Mouse (Mus musculus) forebrain, embryonic 16.5 days (tissue): ENCODE measurements around the gene Zfp874a. TPM values are rescaled to one million over a fixed set of nuclear protein-coding genes. Genes with fewer than 3 reads are reported as not detected.
"Not testable (repeated sequence)": the region's sequence is repeated elsewhere in the genome, so short reads cannot be mapped to it uniquely, and the experiment has no call there.

Experiments used
- ATAC-seq: fragments of 200-750 bp; cut with Nextera tagmentation; 2 replicates; pipeline ENCODE4 v1.8.0; 2017; ENCODE audit warnings: mild to moderate bottlenecking, moderate library complexity
- H3K27ac ChIP-seq: fragments of 300-500 bp; sonication (generic); 2 replicates; pipeline ENCODE4 v1.5.1; 2014; ENCODE audit warnings: low read length, control low read depth
- H3K27me3 ChIP-seq: fragments of 300-500 bp; sonication (generic); replicated peaks from 2 replicates; pipeline ENCODE4 v1.6.1; 2014; ENCODE audit warnings: low read length; ENCODE audit not compliant: control insufficient read depth, insufficient read depth
- H3K36me3 ChIP-seq: fragments of 300-500 bp; sonication (generic); 2 replicates; pipeline ENCODE4 v1.6.1; 2014; ENCODE audit not compliant: control insufficient read depth, insufficient read depth
- H3K4me1 ChIP-seq: fragments of 300-500 bp; sonication (generic); replicated peaks from 2 replicates; pipeline ENCODE4 v1.6.1; 2014; ENCODE audit warnings: low read length; ENCODE audit not compliant: control insufficient read depth, insufficient read depth
- H3K4me2 ChIP-seq: fragments of 300-500 bp; sonication (generic); 2 replicates; pipeline ENCODE4 v1.6.1; 2014; ENCODE audit warnings: mild to moderate bottlenecking, low read length, control low read depth
- H3K4me3 ChIP-seq: fragments of 300-500 bp; sonication (generic); replicated peaks from 2 replicates; pipeline ENCODE4 v1.5.1; 2014; ENCODE audit warnings: mild to moderate bottlenecking, low read length, control low read depth
- H3K9ac ChIP-seq: fragments of 300-500 bp; sonication (generic); replicated peaks from 2 replicates; pipeline ENCODE4 v1.6.1; 2014; ENCODE audit warnings: low read depth, low read length, control low read depth
- H3K9me3 ChIP-seq: fragments of 300-500 bp; sonication (generic); 2 replicates; pipeline ENCODE4 v1.6.1; 2016; ENCODE audit warnings: low read length; ENCODE audit not compliant: control insufficient read depth
- WGBS: fragments of 180-500 bp; shearing (Covaris S2); extraction: QIAGEN DNeasy Blood & Tissue Kit; methylation state at CpG from one replicate; pipeline ENCODE4 v1.1.7; 2014; 5-methylcytosine and 5-hydroxymethylcytosine counted together
- polyA plus RNA-seq: library from polyadenylated mRNA; unstranded; fragments of >200 nt; fragmentation: Nextera tagmentation; extraction: Ambion mirVana; gene quantifications from 2 replicates; pipeline ENCODE4 v1.2.1, GENCODE M21; 2015

Gene Zfp874a
- polyA plus RNA-seq, 1 experiment from 2014 or later = 9.7 TPM

DNA sequence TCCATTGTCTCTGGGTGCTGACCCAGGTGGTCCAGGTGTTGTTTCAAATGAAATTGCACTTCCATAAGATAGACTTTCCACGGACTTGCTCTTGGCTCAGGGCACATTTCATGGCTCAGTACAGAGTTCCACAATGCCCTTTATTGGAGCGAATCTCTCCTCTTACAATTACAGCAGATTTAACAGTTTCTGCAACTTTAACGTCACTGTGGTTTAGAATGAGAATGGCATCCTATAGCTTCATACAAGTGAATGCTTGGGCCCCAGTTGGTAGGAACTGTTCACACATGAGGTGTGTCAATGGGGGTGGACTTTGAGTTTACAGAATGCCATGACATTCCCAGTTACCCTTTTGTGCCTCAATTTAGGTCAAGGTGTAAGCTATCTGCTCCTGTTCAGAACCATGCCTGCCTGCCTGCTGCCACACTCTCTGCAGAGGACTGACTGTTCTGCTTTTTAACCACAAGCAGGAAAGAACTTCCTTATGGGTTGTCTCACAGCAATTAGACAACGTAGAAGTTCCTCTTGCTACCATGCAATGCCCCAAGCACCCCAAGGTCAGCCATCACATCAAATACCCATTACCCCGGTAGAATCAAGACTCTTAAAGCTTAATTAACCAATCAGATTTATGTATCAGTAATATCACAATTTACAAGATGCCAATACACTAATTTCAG, 12.2 kb upstream of the Zfp874a start:
- H3K36me3 ChIP-seq = not testable (repeated sequence)

DNA sequence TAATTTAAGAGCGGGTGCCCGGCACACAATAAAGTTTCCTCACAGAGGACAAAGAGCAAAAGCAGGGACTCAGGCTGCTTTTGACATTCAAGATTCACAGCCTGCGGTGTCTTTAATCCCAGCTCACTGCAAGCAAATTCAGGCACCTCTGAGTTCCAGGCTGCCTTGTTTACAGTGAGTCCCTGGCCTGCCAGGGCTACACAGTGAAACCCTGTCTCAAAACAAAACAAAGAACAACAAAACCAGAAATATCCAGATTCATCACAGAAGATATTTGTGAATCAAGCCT, 541 bp upstream of the Zfp874a start:
- peak overlapping the region; percentile 14; the same call in 1 of the 2 replicates for H3K27ac ChIP-seq
- WGBS = 4% methylated on average over 3 of the region's 3 CpGs

More for the DNA sequence above, 12.2 kb upstream of the Zfp874a start:
- not testable (repeated sequence) for H3K9me3 ChIP-seq, H3K27me3 ChIP-seq, H3K4me2 ChIP-seq, H3K4me3 ChIP-seq, H3K4me1 ChIP-seq, ATAC-seq, H3K9ac ChIP-seq, H3K27ac ChIP-seq
- WGBS = 86% methylated on average over 3 of the region's 5 CpGs

DNA sequence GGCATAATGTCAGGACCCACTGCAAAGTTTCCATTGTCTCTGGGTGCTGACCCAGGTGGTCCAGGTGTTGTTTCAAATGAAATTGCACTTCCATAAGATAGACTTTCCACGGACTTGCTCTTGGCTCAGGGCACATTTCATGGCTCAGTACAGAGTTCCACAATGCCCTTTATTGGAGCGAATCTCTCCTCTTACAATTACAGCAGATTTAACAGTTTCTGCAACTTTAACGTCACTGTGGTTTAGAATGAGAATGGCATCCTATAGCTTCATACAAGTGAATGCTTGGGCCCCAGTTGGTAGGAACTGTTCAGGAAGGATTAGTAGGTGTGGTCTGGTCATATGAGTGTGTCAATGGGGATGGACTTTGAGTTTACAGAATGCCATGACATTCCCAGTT, 14.3 kb downstream of the Zfp874a start:
- not testable (repeated sequence) for H3K36me3 ChIP-seq, ATAC-seq, H3K4me3 ChIP-seq, H3K4me2 ChIP-seq, H3K27me3 ChIP-seq, H3K27ac ChIP-seq, H3K9me3 ChIP-seq, H3K9ac ChIP-seq, H3K4me1 ChIP-seq
- 67% methylated on average over 1 of the region's 3 CpGs for WGBS

More for the DNA sequence above, 541 bp upstream of the Zfp874a start:
- peaks cover 9% of the 10 kb centered on the region for H3K4me1 ChIP-seq
- peaks cover 3% of the 10 kb centered on the region; the same call in 1 of the 2 replicates for H3K36me3 ChIP-seq
- ATAC-seq = peak; percentile 15; the same call in 1 of the 2 replicates
- no peaks in the 10 kb centered on the region for H3K27me3 ChIP-seq
- H3K4me3 ChIP-seq = peak overlapping the region; percentile 64
- H3K9ac ChIP-seq = peak overlapping the region; percentile 40
- H3K9me3 ChIP-seq = no peaks in the 10 kb centered on the region
- peak overlapping the region; percentile 72 for H3K4me2 ChIP-seq

DNA sequence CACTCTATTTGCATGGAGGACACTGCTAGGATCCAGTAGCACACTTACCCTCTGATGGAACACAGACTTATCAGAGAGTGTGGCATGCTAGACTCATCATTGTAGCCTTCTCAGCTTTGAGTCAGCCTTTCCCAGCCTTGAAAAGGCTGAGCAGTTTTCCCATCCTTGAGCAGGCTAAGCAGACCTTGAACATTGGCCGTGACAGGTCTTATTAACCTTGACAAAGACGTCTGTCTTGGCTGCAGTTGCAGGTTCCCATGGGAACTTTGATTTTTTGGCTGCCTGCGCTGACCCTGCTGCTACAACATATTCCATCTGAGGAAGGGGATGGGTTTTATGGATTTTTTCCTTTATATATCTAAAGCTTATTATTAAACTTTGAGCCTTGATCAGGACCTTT, 23.3 kb downstream of the Zfp874a start:
- Histone ChIP-seq H3K9ac (no peak overlapping the region), H3K4me3 (no peak overlapping the region), H3K4me1 (no peaks in the 10 kb centered on the region), H3K4me2 (no peak overlapping the region), H3K36me3 (no peaks in the 10 kb centered on the region), H3K27ac (no peak overlapping the region), H3K9me3 (no peaks in the 10 kb centered on the region), H3K27me3 (no peaks in the 10 kb centered on the region)
- 68% methylated on average over 3 of the region's 3 CpGs for WGBS
- ATAC-seq = no peak

DNA sequence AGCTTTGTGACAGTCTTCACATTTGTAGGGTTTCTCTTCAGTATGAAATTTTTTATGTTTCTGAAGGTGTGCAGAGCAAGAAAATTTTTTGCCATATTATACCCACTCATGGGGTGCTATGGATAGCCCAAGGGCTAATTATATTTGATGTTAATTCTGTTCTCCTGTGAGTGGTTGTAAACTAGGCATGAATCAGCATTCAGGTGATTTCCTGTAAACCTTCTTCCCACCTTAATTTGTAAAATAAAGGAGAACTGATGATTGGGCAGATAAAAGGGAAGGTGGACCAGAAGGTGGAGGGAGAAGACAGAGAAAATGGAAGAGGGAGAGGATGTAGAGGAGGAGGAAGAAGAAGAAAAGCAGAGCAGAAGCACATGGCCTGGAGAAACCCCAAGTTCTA, 25.7 kb downstream of the Zfp874a start:
- not testable (repeated sequence) for H3K27ac ChIP-seq, ATAC-seq, H3K4me1 ChIP-seq, H3K36me3 ChIP-seq, H3K4me3 ChIP-seq, H3K9me3 ChIP-seq, H3K27me3 ChIP-seq, H3K9ac ChIP-seq, H3K4me2 ChIP-seq

DNA sequence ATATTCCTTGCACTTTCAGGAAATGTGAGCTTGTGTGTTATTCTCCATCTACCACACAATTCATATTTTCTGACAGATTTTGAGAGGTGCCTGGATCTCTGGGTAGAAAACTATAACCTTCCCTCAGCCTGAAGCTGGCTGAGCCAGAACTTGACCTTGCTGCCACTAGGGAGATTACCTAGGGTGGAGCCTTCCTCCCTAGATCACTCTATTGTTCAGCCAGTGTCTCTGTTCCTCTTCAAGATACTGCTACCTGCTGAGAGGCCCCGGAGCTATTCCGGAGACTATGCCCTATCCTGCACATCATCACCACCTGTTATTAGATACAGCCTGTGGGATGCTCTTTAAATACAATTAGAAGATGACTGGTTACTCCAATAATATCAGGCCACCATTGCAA, 28.9 kb downstream of the Zfp874a start:
- H3K27ac ChIP-seq, ATAC-seq, H3K4me1 ChIP-seq, H3K9ac ChIP-seq, H3K9me3 ChIP-seq, H3K4me2 ChIP-seq, H3K36me3 ChIP-seq, H3K4me3 ChIP-seq, H3K27me3 ChIP-seq: not testable (repeated sequence)
- WGBS = 83% methylated on average over 2 of the region's 2 CpGs

DNA sequence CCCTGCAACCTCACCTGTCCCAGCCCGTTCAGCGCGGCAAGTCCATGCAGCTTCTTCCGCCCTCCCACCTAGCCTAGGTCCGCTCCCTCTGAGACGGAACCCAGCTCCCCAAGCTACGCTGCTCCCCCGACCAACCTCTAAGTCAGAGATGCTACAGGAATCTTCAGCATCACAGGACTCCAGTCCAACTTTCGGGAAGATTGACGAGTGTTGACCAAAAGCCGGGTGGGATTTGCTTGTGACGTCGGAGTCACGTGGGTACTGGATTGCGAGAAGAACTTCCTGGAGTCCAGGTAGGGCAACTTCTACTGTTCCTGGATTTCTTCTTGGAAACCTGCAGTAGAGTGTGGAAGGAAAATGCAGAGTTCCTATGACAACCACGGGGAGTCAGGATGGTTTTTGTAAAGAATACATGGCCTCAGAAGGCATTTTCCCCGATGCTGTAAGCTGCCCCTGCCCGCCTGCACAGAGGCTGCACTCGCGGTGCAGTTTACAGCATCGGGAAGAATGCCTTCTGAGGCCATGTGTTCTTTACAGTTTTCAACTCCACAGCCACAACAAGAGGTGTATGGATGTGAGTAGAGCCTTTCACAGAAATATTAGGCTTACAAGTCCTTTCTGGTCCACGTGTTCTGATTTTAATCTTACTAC, 30.1 kb downstream of the Zfp874a start, which contains the start of gene Zfp459:
Gene Zfp459 (minus strand): TSS at position 212 of the 651 bp plus-strand sequence.
- no peak within 1 kb of the TSS for H3K27ac ChIP-seq
- H3K27me3 ChIP-seq = no peaks in the 10 kb centered on the region
- WGBS = 2% methylated on average over 22 of the region's 22 CpGs
- H3K4me2 ChIP-seq = peak within 1 kb of the TSS; percentile 89
- H3K4me3 ChIP-seq = peak within 1 kb of the TSS; percentile 74
- no peaks in the 10 kb centered on the region for H3K9me3 ChIP-seq
- peak within 1 kb of the TSS; percentile 63 for H3K9ac ChIP-seq
- no peaks in the 10 kb centered on the region for H3K36me3 ChIP-seq
- ATAC-seq = peak; percentile 85
- peaks cover 6% of the 10 kb centered on the region for H3K4me1 ChIP-seq

DNA sequence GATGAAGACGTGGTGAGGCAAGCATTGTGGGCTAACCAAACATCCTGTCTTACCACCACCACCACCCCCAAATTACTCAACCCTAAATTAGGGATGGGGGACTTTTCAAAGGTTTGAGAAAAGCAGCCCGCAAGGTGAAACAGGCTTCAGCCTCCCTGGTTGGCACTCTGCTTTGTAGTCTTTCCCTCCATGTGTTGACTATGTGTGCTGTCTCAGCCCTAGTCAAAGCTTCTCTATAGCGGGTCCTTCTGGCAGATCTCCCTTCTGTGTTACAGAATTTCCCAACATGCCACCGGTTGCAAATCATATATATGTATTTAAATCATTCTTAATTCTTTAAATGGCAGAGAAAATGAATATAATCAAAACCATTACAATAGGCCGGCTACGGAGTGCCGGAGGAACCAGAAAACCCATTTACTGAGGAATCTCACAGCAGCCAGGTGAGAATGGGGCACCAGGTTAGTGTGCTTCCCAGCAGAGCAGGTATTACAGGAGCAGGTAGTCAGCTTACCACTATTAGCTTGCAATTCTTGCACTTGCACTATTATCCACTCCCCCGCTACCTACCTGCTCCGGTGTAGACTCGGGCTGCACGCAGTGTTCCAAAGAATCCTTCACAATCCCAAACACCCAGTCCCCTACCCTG, 30.7 kb downstream of the Zfp874a start:
- no peaks in the 10 kb centered on the region for H3K36me3 ChIP-seq
- no peak overlapping the region for H3K27ac ChIP-seq
- H3K4me2 ChIP-seq = peak overlapping the region; percentile 89
- no peaks in the 10 kb centered on the region for H3K27me3 ChIP-seq
- H3K9me3 ChIP-seq = no peaks in the 10 kb centered on the region
- peaks cover 6% of the 10 kb centered on the region for H3K4me1 ChIP-seq
- peak overlapping the region; percentile 63 for H3K9ac ChIP-seq
- peak overlapping the region; percentile 74 for H3K4me3 ChIP-seq
- no peak; the same call in 1 of the 2 replicates for ATAC-seq
- WGBS = 30% methylated on average over 11 of the region's 11 CpGs

DNA sequence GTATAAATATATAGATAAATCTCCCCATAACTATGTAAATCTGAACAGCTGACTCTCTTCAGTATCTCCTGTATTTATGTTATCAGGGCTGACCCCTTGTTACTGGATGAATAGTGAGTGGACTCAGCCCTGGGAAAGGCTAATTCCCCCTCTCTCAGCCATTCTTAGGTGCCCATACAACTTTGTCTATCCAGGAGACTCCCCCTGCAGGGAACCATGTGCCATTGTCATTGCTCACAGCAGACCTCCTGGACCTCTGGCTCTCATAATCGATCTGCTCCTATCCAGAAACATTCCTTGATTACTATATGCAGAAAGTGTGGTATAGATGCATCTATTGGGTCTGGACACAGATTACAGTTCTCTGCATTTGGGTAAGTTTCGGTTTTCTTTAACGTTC, 34.6 kb downstream of the Zfp874a start:
- H3K9ac ChIP-seq = no peak overlapping the region
- ATAC-seq = no peak
- no peaks in the 10 kb centered on the region for H3K9me3 ChIP-seq
- H3K4me3 ChIP-seq = no peak overlapping the region
- H3K4me1 ChIP-seq = peaks cover 6% of the 10 kb centered on the region
- no peaks in the 10 kb centered on the region for H3K36me3 ChIP-seq
- H3K27ac ChIP-seq = no peak overlapping the region
- no peak overlapping the region for H3K4me2 ChIP-seq
- H3K27me3 ChIP-seq = no peaks in the 10 kb centered on the region
- 95% methylated on average over 3 of the region's 3 CpGs for WGBS
